Mouse (Mus musculus): Measurements from ENCODE around the gene Gm12166. TPM values are rescaled to one million over a fixed set of nuclear protein-coding genes. Genes with fewer than 3 reads are reported as not detected.
"Not testable (repeated sequence)": the region's sequence is repeated elsewhere in the genome, so short reads cannot be mapped to it uniquely, and the experiment has no call there.

Gm12166 gene
- 1 to 10 TPM in 2 of 4 experiments, under 1 TPM in 2; 0.43 to 1.3 (median 0.96) TPM for total RNA-seq (2022)

DNA sequence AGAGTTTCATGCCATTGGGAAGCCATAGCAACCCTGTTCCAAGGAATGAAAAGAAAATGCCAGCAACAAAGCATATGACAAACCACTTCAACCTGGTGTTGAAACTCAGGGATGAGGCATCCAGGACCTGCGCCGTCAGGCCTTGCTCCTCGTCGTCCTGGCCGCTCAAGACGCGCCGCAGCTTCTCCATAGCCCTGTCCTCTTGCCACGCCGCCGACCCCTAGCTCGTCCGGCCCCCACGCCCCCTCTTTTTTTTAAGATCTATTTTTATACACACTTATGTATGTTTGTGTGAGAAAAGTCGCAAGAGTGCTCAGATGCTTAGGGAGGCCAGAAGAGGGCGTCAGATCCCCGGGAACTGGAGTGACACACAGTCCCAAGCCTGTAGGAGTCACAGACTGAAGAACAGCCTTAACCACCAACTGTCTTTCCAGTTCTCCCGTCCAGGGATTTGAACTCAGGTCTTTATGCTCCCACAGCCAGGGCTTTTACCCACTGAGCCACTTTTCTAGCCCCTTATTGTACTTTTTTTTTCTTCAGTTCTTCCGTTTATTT is at the start of gene Gm12166:
TSS of gene Gm12166 (minus strand) at position 217 of the 555 bp plus-strand sequence.
- DNase-seq (ENCODE audit: low spot score) = not testable (repeated sequence)

DNA sequence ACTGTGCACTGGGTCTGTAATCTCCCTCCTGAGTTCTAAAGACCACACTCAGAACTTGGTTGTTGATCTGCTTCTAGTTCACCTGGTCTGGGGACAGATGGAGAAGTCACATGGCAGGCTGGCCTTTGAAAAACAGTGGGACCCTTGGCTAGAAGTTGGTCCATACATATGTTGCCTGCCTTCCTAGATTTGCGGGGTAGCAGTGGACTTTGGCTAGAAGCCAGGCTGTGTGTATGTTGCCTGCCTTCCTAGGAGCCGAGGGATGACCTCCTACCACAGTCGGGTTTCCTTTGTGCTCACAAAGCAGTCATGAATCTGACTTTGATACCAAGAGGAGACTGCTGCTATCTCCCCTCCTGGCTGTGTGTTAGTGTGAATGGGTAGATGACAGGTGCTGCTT is 44.9 kb upstream of the Gm12166 start:
- DNase-seq (ENCODE audit: low spot score) = no peak

- DNase-seq (ENCODE audit: low spot score) = no peak
Measured at GRCm38 (mm10) chr11:46096265-46096649, 44.1 kb upstream of the Gm12166 start.

DNA sequence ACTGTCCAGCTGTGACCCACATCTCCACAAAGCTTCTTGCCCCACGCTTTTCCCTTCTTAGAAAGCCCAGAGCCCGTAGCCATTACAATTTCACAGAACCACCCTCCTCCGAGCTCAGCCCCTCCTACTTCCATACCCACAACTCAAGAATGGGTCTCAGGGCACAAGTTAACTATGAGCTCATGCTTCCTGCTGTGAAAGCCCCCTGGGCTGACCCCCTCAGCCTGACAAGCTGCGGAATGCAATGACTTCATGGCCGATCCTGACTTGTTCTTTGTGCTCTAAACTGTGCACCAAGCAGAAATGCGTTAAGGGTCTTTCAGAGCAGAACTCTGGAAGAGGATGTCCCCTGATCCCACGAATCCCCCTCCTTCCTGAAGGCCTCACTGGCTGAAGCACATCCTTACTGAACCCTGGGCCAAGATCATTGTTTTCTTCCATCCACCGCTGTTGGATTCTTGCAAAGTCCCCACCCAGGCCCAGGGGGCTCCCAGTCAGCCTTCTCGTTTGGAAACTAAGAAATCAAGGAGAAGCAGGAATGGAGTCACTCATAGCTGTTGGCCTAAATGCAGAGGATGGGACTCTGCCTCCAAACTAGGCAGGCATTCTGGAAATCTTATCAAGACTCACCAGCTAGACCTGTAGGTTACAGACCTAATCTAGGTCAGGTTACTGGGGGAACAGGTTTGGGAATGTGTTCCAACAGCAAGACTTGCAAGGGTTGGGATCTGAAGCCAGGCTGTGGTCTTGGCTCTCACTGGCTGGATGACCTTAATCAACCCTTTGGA is 43.5 kb upstream of the Gm12166 start:
- no peak for DNase-seq (ENCODE audit: low spot score)

DNA sequence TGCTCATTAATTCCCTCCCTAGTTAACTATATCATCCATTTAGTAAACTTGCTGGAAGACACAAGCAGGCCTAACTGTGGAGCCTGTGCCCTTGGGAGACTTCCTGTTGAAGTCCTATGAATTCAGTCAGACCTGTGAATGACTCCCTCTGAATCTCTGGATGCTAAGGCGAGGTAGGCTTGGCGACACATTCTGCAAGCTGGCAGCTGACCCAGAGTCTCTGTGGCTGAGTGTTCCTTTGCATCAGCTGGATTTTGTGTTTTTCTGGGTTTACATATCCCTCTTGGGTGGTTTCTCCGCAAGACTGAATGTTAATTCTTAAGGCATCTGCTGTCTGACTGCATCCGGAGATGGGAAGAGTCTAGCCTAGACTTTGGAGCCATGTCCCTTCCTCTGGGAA is 40.0 kb upstream of the Gm12166 start:
- DNase-seq (ENCODE audit: low spot score) = no peak

DNA sequence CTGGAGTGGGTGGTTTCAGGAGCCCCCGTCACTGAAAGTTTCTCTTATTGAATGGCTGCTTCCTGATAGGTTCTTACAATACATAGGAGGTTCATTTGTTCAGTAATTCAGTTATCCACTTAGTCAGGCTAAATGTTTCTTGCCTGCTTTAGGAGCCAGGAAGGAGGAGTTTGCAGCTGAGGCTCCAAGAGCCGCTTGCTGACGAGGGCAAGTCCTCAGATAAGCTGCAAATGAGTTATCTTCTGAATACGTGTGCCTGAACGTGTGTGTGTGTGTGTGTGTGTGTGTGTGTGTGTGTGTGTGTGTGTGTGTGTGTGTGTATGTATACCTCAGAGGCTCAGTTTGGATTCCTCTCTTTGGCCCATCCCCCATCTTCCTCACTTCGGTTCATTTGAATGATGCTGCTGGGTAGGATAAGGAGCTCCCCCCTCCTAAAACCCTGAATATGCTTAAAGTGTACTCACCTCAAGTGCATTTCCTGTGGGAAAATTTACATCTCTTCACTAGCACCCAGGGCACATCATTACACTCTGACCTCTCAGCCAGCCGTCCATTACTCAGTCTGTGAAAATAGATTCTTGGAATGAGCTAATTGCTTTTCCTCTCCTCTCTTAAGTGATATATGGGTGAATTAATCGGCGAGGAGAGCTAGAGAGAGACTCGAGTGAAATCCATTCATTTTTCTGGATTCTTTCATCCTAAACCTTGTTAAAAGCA is 39.0 kb upstream of the Gm12166 start:
- DNase-seq (ENCODE audit: low spot score) = no peak

DNA sequence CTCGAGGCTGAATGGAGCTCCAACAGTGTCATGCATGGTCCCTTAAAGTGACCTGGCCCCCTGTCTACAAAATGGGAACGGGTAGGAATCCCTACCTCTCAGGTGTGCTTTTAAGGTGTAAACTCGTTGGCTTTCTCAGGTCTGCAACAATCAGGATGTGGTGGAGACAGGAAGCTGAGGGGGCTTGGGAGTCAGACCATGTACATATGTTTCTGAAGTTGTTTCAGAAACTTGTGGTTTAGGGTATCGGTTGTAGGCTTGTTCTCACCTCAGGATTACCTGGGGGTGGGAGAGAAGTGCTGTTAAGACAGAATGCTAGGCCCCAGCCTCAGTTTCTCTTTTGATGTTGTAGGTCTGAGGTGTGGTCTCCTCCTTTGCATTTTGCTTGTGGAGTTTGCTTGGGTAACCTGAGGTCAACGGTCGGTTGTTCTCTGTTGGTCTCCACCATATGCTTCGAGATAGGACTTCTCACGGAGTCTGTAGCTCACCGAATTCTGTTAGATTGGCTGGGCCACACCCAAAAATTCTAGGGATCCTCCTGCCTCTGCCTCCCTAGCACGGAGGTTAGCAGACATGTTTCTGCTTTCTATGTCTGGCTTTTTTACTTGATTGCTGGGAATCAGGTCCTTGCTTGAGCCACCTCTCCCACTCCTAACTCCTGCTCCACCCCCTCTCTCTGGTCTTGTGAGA is 38.1 kb upstream of the Gm12166 start:
- no peak for DNase-seq (ENCODE audit: low spot score)

- DNase-seq (ENCODE audit: low spot score) = no peak
Measured at GRCm38 (mm10) chr11:46089081-46089713, 37.1 kb upstream of the Gm12166 start.

- DNase-seq (ENCODE audit: low spot score) = no peak
Measured at GRCm38 (mm10) chr11:46086446-46086845, 34.3 kb upstream of the Gm12166 start.

DNA sequence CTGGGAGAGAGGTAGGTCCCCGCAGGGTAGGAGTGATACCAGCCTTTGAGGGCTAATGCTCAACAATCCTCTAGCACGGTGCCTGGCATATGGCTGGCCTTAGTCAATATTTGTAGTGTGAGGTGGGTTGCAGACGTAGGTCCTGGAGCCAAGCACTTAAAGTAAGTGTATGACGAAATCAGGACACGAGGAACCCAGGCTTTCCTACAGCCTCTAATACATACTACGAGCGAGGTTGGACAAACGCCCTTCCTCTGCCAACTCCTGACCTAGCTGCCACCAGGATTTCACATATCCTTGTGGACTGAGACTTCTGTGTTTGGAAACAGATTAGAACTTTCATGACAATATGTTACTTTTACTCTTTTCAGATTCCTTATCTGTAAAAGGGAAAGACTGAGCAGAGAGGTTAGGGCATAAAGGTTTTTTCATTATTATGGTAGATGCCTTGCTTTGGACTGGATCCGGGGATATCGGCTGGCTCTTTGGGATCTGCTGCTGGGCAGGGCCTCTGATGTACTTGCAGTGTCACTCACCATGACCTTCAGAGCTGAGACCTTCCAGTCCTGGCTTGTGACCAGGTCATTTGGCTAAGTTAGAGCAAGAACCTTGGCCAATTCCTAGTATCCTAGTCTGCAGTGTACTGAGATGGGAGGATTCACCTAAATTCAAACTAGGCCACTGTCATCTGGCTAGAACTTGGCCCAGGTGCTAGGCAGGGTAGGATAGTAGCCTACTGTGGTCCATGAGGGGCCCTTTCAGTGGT is 33.5 kb upstream of the Gm12166 start:
- DNase-seq (ENCODE audit: low spot score) = no peak

DNA sequence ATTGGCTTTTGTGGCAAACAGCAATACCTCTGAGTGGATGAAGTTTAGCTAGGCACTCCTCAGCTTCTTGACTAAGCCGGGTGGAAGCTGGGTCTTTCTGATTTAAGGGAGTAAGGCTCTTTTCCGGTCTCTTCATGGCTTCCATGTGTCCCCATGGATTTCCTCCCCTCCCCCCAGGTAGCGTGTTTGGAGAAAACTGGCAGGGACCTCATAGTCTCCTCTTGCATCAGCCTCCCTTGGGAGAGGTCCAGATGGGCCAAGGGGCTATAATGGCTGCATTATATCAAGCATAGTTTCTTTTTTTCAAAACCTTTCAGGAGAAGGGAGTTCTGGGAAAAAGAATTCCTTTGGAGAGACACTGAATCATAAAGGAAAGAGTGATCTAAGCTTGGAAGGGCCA is 32.4 kb upstream of the Gm12166 start:
- DNase-seq (ENCODE audit: low spot score) = no peak

DNA sequence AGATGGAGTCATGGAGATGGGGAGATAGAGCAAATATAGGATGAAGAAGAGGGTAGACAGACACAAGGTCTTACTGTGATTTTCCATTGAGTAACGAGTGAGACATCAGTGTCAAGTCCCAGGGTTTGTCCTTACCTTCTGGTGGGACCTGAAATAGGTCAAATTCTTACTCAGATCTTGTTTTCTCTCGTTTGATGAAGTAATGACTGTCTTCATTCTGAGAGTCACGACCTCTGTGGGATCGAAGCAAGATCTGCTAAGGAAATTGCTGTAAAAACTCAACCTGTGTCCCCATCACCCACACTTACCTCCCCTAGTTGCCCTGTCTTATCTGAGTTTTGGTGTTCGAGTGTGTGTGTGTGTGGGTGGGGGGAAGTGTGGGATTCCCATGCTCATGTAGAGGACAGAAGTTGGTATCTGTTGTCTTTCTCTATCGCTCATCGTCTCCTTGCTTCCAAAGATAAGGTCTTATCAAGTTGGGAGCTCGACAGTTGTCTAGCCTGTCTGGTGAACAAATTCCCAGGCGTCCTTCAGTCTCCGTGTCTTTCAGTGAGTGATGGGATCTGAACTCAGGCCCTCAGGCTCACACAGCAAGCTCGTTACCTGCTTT is 31.8 kb upstream of the Gm12166 start:
- no peak for DNase-seq (ENCODE audit: low spot score)

- DNase-seq (ENCODE audit: low spot score) = no peak
Measured at GRCm38 (mm10) chr11:46083405-46083804, 31.3 kb upstream of the Gm12166 start.

DNA sequence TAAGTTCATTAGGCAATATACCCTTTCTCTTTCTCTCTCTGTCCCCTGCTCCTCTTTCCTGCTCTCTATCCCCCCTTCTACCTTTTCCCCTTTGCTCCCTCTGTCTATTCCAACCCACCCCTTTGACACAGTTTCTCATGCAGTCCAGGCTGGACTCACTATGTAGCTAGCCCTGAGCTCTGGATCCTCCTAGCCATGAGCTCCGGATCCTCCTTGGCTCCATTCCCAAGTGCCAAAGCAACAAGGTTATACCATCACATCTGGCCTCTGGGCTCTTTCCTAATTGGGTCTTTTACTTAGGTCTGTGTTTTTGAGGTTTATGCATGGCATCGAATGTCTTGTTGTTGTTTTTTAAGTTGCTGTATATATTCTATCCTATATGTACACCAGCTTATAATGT is 29.0 kb upstream of the Gm12166 start:
- DNase-seq (ENCODE audit: low spot score) = no peak

DNA sequence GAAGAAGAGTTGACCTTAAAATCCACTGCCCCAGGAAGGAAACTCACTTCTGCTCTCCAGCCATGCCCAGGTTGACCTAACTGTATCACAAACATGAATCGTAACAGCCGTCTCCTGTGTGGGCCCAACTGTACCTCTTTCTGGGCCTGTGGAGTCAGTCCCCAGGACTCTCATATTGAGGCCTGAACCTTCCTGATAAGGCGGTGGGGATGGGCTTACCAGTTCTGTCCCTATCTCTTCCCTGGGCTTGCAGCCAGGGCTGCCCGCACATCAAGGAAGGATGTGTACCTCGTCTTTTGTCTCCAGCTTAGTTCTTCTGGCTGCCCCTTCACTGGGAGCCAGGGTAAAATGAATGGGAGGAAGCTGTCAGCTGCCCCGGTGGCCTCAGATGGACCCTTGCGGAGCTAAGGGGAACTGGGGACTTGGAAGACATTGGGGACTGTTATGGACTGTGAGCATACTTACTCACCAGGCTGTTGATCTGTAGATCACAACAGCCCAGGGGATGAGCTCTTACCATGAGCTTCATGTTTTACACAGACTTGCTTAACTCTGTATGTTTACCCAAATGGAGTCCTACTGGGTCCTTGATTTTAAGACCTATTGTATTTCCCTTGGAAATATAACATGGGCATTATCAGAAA is 25.7 kb upstream of the Gm12166 start:
- DNase-seq (ENCODE audit: low spot score) = no peak

GRCm38 (mm10) chr11:46077304-46077703 is 25.2 kb upstream of the Gm12166 start:
- no peak for DNase-seq (ENCODE audit: low spot score)

- no peak for DNase-seq (ENCODE audit: low spot score)
Measured at GRCm38 (mm10) chr11:46076442-46077158, 24.5 kb upstream of the Gm12166 start.

DNA sequence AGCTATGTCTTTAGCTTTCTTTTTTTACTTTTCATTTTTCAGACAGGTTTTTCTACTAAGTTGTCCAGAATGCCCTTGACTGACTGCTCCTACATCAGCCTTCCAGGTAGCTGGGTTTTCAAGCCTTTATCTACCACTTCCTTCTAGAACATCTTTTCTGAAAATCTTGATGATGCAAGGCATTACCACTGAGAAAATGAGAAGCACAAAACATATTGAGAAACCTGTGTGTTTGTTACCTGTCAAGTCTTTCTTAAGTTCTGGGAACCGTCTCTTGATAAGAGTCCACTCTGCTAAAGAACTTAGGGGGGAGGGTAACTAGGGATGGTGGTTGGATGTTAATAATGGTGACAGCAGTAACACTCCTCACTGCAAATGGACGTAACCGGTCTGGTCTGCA is 23.4 kb upstream of the Gm12166 start:
- no peak for DNase-seq (ENCODE audit: low spot score)
